Mouse (Mus musculus): Measurements from ENCODE around the gene Irgq. TPM values are rescaled to one million over a fixed set of nuclear protein-coding genes. Genes with fewer than 3 reads are reported as not detected.

Irgq gene
- 3.8 TPM for polyA plus RNA-seq (2014; fragmentation: Illumina TruSeq; extraction: RNeasy Lipid Tissue Mini Kit (QIAGEN cat#74804); ENCODE audit: low read depth, low replicate concordance)

DNA sequence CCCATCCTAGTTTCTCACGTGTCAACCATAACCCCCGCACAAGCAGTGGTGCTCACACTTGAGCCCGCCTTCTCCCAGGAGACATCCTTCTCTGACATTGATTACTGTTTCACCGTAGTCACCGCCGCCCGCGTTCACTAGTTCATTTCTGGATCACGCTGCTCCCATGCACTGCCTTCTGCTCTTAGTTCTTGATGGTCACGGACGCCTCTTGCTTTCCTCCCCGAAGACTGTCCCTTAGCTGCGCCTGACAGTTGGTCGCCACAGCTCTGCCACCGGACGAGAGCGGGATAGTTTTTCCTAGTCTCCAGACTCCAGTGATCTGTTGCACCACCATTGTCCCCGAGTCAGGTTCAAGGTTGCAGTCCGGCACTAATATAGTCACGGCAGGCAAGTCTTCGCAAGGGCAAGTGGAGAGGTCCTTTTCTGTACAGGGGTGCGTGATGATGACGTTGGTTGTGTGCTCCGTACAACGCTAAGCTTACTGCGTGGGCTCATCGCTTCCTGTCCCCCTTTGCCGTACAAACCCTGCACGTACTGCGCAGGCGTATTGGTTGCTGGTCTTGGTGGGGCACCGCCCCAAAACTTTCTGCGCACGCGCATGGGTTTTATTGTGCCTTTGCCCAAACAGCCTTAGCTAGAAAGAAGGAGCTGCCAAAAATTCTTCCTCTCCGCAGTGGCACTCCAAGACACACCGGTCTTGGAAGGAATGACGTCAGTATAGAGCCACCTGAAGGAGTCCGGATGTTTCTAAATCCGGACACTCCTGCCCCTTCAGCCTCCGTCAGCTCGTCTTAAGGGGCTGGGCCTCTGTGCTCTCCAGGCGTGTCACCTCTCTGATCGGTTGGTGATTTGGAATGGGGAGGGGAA, at the start of gene Irgq:
Irgq (plus strand) TSS at position 628 of the 870 bp plus-strand sequence.

DNA sequence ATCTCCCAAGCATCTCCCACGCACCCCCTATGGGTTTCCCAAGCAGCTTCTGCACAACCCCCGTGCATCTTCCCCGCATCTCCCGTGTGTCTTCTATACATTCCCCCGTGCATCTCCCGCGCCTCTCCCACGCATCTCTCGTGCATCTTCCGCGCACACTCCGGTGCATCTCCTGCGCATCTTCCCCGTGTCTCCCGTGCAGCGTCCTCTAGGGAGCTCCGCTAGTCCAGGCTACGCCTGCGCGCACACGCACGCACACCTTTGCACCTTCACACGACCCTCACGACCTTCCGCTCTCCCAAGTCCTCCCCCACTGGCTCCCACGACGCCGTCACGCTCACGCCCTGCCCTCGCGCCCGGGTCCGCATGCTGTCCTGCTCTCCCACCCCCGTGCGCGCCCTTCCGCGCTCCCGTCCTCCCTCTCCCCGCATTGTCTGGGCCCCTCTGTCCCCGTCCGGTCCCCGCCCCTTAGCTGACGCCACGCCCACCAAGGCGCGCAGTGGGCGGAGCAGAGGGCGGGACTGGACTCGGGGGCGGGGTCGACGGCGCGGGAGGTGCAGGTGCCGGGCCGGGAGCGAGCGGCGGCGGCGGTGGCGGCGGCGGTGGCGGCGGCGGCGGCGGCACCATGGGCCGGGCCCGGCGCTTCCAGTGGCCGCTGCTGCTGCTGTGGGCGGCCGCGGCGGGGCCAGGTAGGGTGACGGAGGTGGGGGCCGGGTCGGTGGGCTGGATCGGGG, 48.8 kb upstream of the Irgq start, which contains the start of gene Cadm4:
Cadm4 (plus strand) TSS at position 550 of the 734 bp plus-strand sequence.

DNA sequence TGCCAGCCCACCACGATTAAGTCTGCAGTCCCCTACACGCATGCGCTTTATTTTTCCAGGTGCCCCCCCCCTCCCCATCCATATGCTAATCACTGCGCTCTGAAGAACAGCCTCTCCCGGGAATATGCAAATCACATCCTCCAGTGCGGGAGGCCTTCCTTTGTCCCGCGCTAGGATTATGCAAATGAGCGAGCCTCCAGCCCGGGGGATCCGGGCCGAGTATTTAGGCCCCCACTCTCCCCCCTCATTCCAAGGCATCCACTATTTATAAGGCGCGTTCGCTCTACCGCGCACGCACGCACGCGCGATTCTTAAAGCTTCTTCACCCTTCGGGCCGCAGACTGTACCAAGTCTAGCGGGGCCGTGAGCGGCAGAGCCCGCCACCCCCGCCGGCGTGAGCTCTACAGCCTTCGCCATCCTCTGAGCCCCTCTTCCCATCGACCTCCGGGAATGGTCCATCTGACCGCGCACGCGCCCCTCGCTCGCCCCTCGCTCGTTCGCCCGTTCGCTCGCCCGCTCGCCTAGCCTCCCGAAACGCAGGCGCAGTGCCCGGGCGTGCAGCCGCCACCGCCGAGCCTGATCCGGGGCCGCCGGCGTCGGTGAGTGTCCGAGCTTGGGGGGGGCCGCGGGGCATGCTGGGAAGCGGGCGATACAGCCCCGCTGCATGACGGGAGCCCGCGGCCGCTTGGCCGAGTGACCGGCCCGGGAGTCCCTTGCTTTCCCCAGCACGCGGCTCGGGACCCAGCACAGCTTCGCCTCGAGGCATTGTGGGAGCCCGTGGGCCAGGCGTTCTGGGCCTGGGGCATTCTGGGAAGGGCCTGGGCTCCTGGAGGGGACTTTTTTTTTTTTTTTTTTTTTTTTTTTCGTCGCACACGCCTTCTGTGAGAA, 23.4 kb upstream of the Irgq start, which contains the start of gene Zfp428:
Zfp428 (plus strand) TSS at position 169 of the 888 bp plus-strand sequence.

DNA sequence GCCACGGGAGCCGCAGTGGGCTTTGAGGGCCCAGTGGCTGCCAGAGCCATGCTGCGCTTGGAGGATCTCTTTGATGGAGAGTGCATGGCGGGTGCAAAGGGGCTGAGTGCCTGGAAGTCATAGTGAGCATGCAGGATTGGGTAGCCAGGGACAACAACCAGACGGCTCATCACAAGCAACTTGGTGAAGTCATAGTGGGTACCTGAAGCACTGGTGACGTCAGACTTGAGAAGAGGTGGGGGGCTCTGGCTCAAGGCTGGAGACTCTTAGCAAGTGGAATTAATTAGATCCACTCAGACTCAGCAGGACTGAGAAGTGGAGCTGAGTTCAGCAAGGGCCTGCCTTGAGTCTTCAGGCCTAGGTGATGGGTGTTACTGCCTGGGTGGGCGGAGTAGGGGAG, 18.1 kb upstream of the Irgq start, which contains the start of gene AC161166.1:
AC161166.1 (minus strand) TSS at position 101 of the 400 bp plus-strand sequence.

DNA sequence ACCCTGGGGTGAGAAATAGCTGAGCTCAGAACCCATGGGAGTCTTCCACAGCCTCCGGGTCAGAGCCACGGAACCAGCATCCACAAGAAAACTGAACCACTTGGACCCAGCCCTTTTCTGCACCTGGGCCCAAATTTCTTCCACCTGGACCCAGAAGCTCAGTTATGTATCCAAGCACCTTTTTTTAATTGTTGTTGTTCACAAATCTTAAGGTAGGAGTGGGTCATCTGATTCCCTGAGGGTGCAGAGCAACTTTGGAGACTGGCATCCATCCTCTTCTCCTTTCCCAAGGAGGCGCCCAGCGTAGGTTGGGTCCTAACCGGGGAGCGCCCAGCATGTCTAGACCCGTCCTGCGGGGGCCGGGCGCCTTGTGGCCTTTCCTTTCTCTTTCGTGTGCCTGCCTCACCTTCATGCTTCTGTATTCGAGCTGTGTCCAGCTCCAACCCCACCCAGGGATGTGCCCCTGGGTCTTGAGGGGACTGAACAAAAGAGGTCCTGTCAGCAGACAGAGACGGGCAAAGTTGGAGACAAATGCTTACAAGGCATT, 15.7 kb downstream of the Irgq start, which contains the start of the genes Pinlyp and Xrcc1:
Pinlyp (minus strand) TSS at position 51 of the 547 bp plus-strand sequence.
Xrcc1 (plus strand) TSS at position 222 of the 547 bp plus-strand sequence.

DNA sequence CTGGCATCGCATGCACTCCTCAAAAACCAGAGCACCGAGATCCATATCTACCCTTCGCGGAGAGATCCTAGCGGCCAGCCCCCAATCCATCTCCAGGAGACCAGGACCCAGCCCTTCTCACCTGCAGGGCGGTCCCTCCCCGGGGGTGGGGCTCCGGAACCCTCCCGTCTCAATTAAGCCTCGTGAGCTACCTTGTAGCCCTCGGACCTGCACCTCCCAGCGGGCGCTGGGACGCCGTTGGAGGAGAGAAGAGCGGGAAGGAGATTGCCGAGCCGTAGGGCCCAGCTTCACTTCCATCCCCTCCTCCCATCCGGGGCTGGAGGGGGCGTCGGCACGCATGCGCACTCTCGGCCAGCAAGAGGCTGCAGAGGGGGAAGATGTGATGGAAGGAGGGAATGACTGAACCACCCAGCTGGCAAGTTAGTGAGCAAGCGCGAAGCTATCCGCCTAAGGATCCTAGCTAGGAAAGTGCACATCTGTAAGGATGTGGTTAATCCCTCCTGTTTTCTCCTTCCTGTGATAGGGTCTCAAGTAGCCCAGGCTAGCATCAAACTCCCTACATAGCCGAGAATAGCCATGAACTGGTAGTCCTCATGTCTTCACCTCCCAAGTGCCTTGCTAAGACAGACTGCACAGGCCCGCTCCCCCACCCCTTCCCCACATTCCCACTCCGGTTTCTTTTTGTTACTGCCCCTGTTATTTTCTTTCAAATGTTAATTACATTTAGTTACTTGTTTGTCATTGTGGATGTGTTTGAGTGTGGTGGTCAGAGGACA, 57.0 kb downstream of the Irgq start, which contains the start of the genes Ethe1 and Zfp575:
Ethe1 (plus strand) TSS at position 214 of the 776 bp plus-strand sequence.
Zfp575 (minus strand) TSS at position 312 of the 776 bp plus-strand sequence.

Other genes starting within 250 kb of the Irgq start
- not detected for gene Zfp61, start 229.5 kb upstream of the Irgq start, polyA plus RNA-seq (2014; fragmentation: Illumina TruSeq; extraction: RNeasy Lipid Tissue Mini Kit (QIAGEN cat#74804); ENCODE audit: low read depth, low replicate concordance)
- 0.87 TPM for gene Zfp94, start 214.0 kb upstream of the Irgq start, polyA plus RNA-seq (2014; fragmentation: Illumina TruSeq; extraction: RNeasy Lipid Tissue Mini Kit (QIAGEN cat#74804); ENCODE audit: low read depth, low replicate concordance)
- not detected for gene Tescl, start 196.8 kb upstream of the Irgq start, polyA plus RNA-seq (2014; fragmentation: Illumina TruSeq; extraction: RNeasy Lipid Tissue Mini Kit (QIAGEN cat#74804); ENCODE audit: low read depth, low replicate concordance)
- gene Lypd5, start 181.5 kb upstream of the Irgq start, polyA plus RNA-seq (2014; fragmentation: Illumina TruSeq; extraction: RNeasy Lipid Tissue Mini Kit (QIAGEN cat#74804); ENCODE audit: low read depth, low replicate concordance) = not detected
- not detected for gene Kcnn4, start 160.4 kb upstream of the Irgq start, polyA plus RNA-seq (2014; fragmentation: Illumina TruSeq; extraction: RNeasy Lipid Tissue Mini Kit (QIAGEN cat#74804); ENCODE audit: low read depth, low replicate concordance)
- 0.21 TPM for gene Smg9, start 131.1 kb upstream of the Irgq start, polyA plus RNA-seq (2014; fragmentation: Illumina TruSeq; extraction: RNeasy Lipid Tissue Mini Kit (QIAGEN cat#74804); ENCODE audit: low read depth, low replicate concordance)
- not detected for gene Irgc1, start 78.4 kb upstream of the Irgq start, polyA plus RNA-seq (2014; fragmentation: Illumina TruSeq; extraction: RNeasy Lipid Tissue Mini Kit (QIAGEN cat#74804); ENCODE audit: low read depth, low replicate concordance)
- not detected for gene Plaur, start 68.2 kb upstream of the Irgq start, polyA plus RNA-seq (2014; fragmentation: Illumina TruSeq; extraction: RNeasy Lipid Tissue Mini Kit (QIAGEN cat#74804); ENCODE audit: low read depth, low replicate concordance)
- gene Cadm4, start 48.7 kb upstream of the Irgq start, polyA plus RNA-seq (2014; fragmentation: Illumina TruSeq; extraction: RNeasy Lipid Tissue Mini Kit (QIAGEN cat#74804); ENCODE audit: low read depth, low replicate concordance) = 0.34 TPM
- not detected for gene Zfp428, start 23.7 kb upstream of the Irgq start, polyA plus RNA-seq (2014; fragmentation: Illumina TruSeq; extraction: RNeasy Lipid Tissue Mini Kit (QIAGEN cat#74804); ENCODE audit: low read depth, low replicate concordance)
- gene AC161166.1, start 18.2 kb upstream of the Irgq start, polyA plus RNA-seq (2014; fragmentation: Illumina TruSeq; extraction: RNeasy Lipid Tissue Mini Kit (QIAGEN cat#74804); ENCODE audit: low read depth, low replicate concordance) = not detected
- not detected for gene Pinlyp, start 15.4 kb downstream of the Irgq start, polyA plus RNA-seq (2014; fragmentation: Illumina TruSeq; extraction: RNeasy Lipid Tissue Mini Kit (QIAGEN cat#74804); ENCODE audit: low read depth, low replicate concordance)
- gene Xrcc1, start 15.6 kb downstream of the Irgq start, polyA plus RNA-seq (2014; fragmentation: Illumina TruSeq; extraction: RNeasy Lipid Tissue Mini Kit (QIAGEN cat#74804); ENCODE audit: low read depth, low replicate concordance) = 0.74 TPM
- gene Ethe1, start 56.9 kb downstream of the Irgq start, polyA plus RNA-seq (2014; fragmentation: Illumina TruSeq; extraction: RNeasy Lipid Tissue Mini Kit (QIAGEN cat#74804); ENCODE audit: low read depth, low replicate concordance) = 11.2 TPM
- gene Zfp575, start 57.0 kb downstream of the Irgq start, polyA plus RNA-seq (2014; fragmentation: Illumina TruSeq; extraction: RNeasy Lipid Tissue Mini Kit (QIAGEN cat#74804); ENCODE audit: low read depth, low replicate concordance) = not detected
- gene Phldb3, start 80.1 kb downstream of the Irgq start, polyA plus RNA-seq (2014; fragmentation: Illumina TruSeq; extraction: RNeasy Lipid Tissue Mini Kit (QIAGEN cat#74804); ENCODE audit: low read depth, low replicate concordance) = 0.29 TPM
- gene Lypd3, start 105.9 kb downstream of the Irgq start, polyA plus RNA-seq (2014; fragmentation: Illumina TruSeq; extraction: RNeasy Lipid Tissue Mini Kit (QIAGEN cat#74804); ENCODE audit: low read depth, low replicate concordance) = not detected
- not detected for gene Tex101, start 146.0 kb downstream of the Irgq start, polyA plus RNA-seq (2014; fragmentation: Illumina TruSeq; extraction: RNeasy Lipid Tissue Mini Kit (QIAGEN cat#74804); ENCODE audit: low read depth, low replicate concordance)
- not detected for gene BC049730, start 178.6 kb downstream of the Irgq start, polyA plus RNA-seq (2014; fragmentation: Illumina TruSeq; extraction: RNeasy Lipid Tissue Mini Kit (QIAGEN cat#74804); ENCODE audit: low read depth, low replicate concordance)
- not detected for gene Gm4763, start 196.2 kb downstream of the Irgq start, polyA plus RNA-seq (2014; fragmentation: Illumina TruSeq; extraction: RNeasy Lipid Tissue Mini Kit (QIAGEN cat#74804); ENCODE audit: low read depth, low replicate concordance)
- not detected for gene Cd177, start 229.6 kb downstream of the Irgq start, polyA plus RNA-seq (2014; fragmentation: Illumina TruSeq; extraction: RNeasy Lipid Tissue Mini Kit (QIAGEN cat#74804); ENCODE audit: low read depth, low replicate concordance)
- not detected for gene Ceacam10, start 246.5 kb downstream of the Irgq start, polyA plus RNA-seq (2014; fragmentation: Illumina TruSeq; extraction: RNeasy Lipid Tissue Mini Kit (QIAGEN cat#74804); ENCODE audit: low read depth, low replicate concordance)